Mouse (Mus musculus) ES-CJ7 (cell line): ENCODE data around the gene Kif26b.

Source experiments
- DNase-seq: peaks from one replicate; pipeline ENCODE4 v3.0.0; 2011; ENCODE audit warnings: low read depth, low spot score

The Kif26b gene

DNA sequence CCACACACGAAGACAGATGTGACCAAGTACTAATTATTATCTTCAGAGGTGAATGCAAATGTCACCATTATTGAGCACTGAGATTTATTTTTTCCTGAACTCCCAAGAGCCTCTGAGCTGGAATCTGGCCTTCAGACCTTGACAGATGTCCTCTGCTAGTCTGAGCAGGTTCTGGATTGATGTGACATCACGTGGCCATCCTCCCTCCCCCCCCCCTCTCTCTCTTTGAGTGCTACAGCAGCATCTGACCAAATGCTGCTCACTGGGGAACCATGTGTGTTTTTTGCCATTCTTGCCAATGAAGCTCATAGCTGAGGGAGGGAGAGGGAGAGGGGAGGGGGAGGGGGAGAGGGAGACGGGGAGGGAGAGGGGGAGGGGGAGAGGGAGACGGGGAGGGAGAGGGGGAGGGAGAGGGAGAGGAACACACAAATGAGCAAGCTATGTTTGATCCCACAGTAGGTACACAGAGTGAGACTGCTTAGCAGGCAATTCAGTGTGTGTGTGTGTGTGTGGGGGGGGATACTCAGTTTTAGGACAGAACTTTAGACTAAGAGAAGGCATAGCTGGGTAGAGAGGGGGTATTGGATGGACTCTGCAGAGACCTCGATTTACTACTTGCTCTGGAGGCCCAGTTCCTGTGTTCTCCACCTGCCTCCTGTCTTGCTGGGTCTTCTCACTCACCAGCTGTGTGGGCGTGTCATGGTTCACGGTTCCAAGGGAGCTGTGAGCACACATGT, 241.9 kb downstream of the Kif26b start:
- DNase-seq = no peak

DNA sequence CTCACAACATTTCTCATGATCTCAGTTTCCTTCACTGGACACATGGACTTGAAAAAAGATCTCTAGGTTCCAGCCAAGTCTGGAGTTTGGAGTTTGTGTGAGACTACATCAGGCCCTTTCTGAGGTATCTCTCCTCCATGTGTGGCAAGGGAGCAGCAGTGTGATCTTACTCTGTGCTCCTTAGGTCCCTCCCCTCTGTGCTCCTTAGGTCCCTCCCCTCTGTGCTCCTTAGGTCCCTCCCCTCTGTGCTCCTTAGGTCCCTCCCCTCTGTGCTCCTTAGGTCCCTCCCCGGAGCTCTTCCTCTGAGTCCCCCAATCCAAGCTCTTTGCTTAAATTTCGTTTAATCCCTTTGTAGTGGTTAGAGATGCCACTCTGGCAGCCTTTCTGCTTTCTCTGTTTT, 250.8 kb downstream of the Kif26b start:
- no peak for DNase-seq

DNA sequence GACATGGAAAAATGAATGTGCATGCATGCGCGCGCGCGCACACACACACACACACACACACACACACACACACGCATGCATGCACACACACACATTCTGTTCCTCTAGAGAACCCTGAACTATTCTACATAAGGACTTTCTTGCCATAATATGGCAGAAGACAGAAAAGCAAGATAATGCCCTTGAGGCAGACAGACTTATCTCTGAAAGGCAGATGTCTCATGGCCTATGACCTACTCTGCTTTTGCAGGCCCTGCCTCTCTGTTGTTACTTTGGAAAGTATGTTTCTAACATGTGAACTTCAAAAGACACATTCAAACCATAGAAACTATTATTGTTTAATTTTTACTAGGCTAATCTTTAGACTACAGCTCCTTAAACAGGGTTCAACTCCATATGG, 255.1 kb downstream of the Kif26b start:
- DNase-seq = no peak

DNA sequence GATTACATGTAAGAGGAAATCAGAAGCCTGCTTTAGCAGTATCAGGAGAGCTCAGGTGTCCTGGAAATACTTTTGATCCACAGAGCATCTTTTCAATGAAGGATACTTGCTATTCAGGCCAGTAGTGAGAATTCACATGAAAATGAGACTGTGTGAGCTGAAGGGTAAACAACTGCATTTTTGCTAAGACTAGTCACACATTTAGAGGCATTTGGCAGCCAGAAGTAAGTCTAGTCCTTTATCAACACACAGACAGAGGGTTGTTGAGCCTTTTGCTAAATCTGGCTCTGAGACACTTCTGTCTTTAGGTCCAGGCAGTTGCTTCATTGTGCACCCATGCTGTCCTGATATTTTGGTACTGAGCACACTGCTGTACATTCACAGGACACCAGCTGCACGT, 262.3 kb downstream of the Kif26b start:
- no peak for DNase-seq

DNA sequence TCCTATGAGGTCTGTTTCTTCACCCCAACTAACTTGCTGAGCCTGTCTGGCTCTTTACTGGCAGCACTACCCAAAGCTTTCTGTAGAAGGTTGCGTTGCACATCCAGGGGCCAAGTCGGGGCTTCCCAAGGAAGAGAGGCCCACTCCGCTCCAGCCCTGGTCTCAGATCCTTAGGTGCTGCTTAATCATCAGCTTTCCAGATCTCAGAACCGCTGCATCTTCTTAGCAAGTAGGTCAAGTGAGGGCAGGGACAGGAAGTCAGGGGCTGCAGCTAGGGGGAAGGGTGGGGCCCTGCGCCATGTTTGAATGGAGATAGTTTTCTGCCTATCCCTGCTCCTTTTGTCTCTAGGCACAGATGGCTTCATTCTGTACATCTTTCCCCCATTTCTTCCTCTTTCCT, 263.8 kb downstream of the Kif26b start:
- no peak for DNase-seq

DNA sequence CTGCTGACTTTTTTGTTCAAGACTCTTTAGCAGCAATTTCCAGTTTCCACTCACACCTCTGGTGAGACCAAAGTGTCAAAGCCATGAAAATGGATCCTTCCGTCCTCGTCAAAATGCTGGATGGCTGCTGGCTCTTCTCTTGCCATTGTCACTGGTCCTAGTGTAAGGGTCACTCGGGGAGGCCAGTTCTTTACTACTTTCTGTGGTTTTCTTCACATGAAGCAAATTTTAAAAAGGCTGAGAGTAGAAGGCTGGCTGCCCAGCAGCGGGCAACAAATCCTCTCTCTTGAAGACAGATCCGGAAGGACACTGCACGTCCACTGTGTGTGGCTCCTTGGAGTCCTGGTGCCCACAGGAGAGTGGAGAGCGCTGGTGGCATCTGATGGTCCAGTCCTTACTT, 265.9 kb downstream of the Kif26b start:
- DNase-seq = no peak

DNA sequence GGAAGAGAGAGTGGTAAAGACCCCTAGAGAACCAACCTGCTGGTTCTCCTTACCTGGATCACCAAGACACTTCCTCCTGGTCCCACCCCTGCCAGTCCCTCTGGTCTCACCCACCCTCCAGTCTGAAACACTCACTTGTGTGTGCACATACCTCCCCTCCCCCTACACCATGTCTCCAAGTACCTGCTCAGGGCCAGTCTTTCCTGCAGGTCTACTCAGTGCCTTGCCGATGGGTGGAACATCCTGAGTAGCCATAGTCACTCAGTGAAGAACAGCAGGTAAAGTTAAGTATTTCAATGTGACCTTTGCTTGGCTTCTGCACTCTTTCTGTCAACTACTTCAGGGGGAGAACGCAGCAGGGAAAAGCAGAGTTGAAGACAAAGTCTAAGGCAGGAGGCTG, 268.5 kb downstream of the Kif26b start:
- DNase-seq = no peak

DNA sequence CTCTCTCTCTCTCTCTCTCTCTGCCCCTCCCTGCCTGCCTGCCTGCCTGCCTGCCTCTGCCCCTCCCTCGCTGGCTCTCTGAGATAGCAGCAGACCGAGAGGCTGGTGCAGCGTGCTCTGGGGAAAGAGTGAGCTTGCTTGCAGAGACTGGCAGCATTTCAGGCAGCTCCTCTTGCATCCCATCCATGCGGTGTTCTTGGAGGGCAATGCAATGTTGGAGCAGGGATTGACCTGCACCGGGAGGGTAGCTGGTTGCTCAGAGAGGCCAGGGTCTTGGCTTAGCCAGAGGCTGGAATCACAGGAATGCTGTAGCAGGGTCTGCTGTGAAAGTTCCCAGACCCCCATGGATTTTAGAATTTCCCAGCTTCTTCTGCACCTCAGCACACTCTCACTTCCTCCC, 269.4 kb downstream of the Kif26b start:
- no peak for DNase-seq

DNA sequence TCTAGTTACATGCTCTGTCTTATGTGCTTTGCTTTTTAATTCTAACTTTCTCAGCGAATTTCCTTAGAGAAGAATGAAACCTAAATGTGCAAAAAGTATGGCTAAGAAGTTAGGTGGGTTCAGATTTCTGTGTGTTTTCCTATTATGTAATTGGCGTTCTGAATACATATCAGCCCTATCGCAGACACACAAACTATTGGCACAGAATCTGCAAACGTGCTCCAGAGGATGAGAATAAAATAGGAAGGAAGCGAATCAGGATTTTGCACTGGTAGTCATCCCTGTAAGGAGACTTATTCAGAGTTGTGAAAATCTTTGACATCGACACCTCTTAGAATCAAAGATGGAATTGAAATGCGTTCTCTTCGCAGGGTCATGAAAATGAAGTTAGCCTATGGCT, 270.0 kb downstream of the Kif26b start:
- no peak for DNase-seq

DNA sequence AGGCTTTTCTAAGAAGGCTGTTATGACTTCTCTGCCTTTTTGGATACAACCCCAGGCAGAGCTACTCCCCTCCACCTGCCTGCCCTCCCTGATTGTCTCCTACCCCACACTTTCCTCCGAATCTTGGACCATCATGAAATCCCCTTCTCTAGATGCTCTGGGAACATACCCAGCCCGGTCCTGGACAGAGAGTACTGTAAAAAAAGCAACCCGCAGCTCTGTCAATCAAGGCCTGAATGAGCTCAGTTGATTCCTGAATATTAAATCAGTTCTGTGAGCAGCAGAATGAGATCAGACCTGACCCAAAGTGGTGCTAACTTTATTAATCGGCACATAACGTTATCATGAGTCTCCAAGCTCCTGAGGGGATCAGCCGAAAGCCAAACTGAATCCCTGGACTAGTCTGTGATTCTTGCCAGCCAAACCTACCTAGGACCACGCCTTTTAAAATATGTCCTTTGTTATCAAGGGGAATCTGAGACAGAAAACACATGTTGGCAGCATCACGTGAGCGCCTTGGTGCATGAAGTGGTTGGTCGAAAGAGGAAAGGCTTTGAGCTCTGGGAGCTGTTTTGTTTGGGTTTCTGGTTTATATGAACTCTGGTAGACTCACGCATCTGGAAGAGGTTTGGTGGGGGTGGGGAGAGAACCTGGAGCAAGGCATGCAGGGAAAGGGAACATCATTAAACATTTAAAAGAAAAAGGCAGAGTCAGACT, 271.1 kb downstream of the Kif26b start:
- DNase-seq = no peak

DNA sequence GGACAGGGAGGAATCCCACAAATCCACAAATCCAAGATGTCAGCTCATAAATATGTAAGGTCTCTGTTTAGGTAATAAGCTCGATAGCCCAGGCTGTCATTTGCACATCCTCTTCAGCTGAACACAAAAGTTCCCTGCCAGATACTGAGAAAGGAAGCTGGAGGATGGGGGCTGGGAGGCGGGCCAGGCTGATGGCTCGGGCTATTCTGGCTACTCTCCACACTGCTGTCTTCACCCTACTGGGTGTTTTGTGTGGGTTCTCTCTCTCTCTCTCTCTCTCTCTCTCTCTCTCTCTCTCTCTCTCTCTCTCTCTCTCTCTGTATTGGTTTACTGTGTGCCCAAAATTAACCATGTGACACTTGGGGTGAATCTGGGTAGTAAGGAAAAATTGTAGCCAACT, 274.2 kb downstream of the Kif26b start:
- DNase-seq = no peak

DNA sequence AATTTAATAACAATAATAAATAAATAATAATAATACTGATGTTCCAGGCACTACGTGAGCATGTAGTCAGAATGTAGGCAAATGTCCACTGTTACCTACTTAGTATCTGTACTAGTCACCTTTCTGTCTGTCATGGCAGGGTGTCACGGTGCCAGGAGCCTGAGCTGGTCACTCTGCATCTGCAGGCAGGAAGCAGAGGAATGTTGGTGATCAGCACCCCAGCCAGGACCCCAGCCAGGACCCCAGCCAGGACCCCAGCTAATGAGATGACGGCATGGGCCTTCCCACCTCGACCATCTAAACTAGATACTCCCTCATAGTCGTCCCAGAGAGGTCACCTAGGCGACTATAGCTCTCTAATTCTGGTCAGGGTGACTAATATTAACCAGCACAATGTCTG, 288.6 kb downstream of the Kif26b start:
- DNase-seq = no peak

DNA sequence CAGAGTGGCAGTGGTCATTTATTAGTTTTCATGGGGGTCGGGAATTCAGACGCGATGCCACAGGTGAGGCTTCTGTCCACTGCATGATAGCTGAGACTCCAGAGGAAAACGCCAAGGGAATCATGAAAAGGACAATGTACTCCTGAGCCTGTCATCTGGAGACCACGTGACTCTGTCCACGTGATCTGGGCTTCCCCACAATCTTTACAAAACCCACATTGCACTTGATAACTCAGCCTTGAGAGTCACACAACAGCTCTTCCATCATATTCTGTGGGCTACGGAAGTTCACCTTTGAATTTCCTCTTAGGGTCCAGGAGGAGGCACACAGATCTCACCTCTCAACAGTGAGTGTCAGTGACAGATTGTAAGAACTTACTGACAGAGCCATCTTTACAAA, 290.1 kb downstream of the Kif26b start:
- no peak for DNase-seq

DNA sequence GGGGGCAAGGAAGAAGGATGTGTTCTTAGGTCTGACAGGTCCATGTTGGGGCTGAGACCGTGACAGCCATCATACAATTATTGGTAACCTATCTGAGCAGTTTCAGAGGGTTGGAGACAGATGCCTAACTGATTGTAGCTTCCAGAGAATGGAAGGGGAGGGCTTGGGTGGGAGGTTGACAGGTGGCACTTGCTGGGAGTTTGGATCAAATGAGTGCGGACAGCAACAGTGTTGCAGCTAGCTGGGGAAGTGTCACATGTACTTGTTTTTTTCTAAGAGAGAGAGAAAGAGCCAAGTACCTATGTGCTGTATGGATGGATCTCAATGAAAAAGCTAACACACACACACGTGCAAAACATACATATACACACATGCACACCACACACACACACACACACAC, 291.2 kb downstream of the Kif26b start:
- no peak for DNase-seq

DNA sequence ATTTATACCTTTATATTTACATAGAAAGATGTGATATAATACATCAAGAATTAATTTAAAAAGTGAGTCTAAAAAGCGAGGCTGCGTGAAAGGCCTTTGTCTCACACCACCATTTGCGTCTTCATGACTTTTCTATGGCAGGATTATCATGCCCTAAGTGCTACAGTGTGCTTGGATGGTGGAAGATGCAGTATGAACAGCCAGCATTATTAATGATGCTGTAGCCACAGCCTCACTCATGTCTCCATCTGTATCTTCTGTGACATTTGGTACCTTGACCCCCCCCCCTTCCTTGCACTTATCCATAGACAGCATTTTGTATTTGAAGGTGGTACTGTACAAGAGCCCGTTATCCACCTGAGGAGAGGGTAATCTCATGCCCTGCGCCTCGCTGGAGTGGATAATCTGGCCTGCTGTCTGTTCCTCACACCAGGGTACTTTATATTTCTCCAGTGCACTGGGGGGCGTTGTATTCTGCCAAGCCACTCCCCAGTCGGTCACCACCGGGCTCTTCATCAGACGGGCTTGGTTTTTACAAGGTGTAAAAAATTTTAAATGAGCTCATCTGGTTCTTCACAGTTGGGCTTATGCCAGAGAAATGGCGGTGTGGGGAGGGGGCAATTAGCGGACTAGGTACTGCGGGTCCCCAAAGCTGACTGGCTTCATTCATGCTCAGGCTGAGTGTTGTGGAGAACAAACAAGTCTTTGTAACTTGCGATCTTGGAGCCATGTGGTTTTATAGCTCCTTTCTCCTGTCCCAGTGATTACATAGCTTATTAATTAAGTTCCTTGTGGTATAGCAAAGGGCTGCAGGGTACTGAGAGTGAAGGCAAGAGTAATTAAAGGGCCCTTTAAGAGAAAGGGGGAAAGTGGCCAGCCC, 291.9 kb downstream of the Kif26b start:
- DNase-seq = no peak

DNA sequence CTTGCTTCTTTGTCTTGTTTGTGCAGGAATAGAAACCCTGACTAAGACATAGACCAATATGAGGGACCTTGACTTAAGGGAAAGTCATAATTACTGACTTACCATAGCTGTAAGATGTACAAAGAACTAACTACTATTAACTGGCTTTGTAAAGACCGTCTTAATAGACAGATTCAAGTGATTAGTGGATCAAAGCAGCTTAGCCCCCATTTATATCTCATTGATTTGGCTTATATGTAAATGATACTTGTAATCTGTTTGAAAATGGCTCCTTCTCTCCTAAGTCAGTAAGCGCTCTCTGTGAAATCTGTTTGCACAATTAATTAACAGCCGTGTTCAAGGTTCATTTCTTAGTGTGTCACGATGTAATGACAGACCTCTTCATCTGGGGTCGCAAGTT, 295.9 kb downstream of the Kif26b start:
- no peak for DNase-seq

DNA sequence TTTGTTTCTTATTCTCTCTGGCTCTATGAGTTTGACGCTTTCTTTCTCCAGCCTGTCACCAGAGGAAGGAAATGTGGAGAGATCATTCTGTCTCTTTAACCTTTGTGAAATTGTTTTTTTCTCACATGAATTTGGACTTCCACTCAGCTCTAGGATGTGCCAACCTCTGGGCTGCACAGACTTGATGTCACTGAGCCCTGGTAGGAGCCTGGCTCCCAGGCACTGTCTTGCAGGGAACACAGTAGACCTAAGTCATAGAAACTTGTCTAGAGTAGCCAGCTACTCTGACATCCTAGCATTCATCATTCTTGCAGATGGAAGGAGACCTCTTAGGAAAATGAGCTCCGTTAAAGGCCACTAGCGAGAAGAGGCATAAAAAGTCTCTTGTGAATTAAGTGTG, 298.3 kb downstream of the Kif26b start:
- DNase-seq = no peak

DNA sequence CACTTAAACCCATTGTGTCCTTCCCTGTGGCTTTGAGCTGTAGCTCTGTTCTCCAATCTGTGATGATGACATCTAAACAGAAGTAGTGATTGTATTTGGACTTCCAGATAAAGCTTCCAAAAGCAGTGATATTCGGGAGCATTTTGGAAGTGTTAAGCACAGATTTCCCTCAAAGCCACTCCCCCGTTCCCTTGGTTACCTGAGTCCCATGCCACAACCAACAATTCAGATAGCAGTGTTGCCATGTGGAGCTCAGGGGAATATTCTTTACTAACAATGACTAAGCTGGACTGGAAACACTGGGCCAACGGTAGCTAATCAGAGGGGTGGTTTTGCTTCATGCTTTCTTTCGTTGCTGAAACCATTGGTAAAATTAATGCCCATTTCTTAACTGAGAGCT, 300.5 kb downstream of the Kif26b start:
- no peak for DNase-seq

DNA sequence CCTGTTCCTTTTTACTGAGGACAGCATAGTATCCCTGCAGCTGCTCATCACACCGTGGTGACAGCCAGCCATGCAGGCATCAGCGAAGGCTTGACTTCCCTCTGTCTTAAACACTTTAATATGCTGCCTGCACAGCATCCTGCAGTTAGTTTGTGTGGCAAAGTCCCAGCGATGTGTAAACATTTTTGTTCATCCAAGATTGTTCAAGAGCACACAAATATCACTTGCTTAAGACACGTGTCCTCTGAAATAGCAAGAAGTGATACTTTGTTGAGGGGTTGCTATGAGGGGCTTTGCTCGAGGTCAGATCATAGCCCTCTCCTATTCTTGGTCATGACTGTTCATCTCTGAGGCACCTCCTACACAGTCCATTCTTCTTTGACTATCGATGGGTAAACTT, 303.6 kb downstream of the Kif26b start:
- DNase-seq = no peak

DNA sequence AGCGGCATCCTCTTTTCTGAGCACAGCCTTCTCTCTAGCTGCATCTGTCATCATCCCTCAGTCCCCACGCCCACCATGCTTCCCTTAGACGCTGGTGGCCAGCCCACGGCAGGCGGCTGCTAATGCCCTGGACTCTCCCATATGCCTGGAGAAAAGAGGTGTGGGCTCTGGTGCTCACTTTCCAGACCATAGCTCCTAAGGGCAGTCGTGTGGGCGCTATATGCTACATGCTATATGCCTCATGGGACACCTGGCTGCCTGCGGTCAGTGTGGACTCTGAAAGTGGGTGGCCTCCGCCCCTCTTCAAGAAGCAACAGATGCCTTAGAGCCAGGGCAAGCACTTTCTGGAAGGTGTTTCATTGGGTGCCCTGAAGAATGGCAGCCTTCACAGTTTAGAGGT, 306.9 kb downstream of the Kif26b start:
- no peak for DNase-seq

DNA sequence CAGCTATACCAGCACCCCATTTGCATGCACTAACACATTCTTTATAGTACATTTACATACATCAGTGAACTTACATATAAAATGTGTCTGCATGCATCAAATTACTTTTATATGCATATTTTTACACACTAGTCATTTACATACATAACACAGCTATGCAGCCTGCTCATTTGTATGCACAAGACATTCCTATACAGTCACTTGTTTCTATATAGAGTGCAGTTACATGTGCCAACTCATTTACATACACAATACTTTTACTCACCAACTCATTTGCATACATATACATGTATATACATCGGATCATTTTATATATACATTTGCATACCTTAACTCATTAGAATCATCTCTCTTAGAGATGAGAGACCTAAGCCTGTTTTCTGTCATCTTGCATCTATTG, 308.1 kb downstream of the Kif26b start:
- no peak for DNase-seq

DNA sequence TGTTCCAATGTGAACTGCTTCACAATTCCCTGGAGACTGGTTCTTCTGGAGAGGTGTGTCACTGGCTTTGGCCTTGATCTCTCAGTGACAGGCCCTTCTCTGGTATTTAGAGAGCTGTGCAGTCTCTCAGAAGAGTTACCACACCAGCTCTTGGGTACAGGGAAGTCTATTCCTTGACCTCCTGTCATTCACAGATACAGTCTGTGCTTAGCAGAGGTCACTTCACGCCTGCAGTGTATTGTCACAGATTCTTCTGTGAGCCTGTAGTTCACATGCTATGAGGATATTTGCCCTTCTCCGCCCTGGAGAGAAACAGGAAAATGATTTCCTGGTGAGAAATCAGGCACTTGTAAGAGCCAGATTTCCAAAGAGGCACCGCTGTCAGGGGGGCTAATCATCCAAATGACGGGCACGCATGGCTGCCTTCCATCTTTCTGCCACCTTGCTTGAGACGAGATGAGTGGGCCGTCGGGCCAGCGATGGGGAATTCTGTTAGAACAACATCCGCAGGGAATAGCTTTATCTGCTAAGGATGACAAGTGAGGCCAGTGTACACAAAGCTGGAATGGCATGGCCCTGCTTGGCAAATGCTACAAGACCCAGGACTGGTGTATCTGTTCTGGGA, 309.9 kb downstream of the Kif26b start:
- no peak for DNase-seq
